Mouse (Mus musculus) WW6 (cell line): ENCODE data around the gene Gm28374.

Source experiments
- DNase-seq: peaks from one replicate; pipeline ENCODE4 v3.0.0-alpha.2; 2013; ENCODE audit warnings: low read depth, low spot score

Gene Gm28374

GRCm38 (mm10) chr19:6085417-6085879, 3.4 kb upstream of the Gm28374 start:
- peak; percentile 65 for DNase-seq

GRCm38 (mm10) chr19:6084478-6085248, 2.6 kb upstream of the Gm28374 start, which contains the start of the genes Zfpl1 and Cdca5:
TSS of gene Zfpl1 (minus strand) at chr19:6084956.
TSS of gene Cdca5 (plus strand) at chr19:6084983.
- peak; percentile 98 for DNase-seq

GRCm38 (mm10) chr19:6079983-6080480, 2.0 kb downstream of the Gm28374 start, which contains the start of gene Tmem262:
TSS of gene Tmem262 (plus strand) at chr19:6080033.
- no peak for DNase-seq

- DNase-seq: peak; percentile 72
Measured at GRCm38 (mm10) chr19:6076564-6077393, 5.3 kb downstream of the Gm28374 start, which contains the start of gene Vps51. TSS of gene Vps51 (minus strand) at chr19:6077231.

- DNase-seq: no peak
Measured at GRCm38 (mm10) chr19:6073889-6074288, 8.2 kb downstream of the Gm28374 start.

GRCm38 (mm10) chr19:6071261-6071660, 10.8 kb downstream of the Gm28374 start:
- DNase-seq: no peak

GRCm38 (mm10) chr19:6070571-6071250, 11.3 kb downstream of the Gm28374 start:
- DNase-seq: no peak

GRCm38 (mm10) chr19:6069851-6070250, 12.2 kb downstream of the Gm28374 start:
- no peak for DNase-seq

GRCm38 (mm10) chr19:6068951-6069350, 13.1 kb downstream of the Gm28374 start:
- no peak for DNase-seq

GRCm38 (mm10) chr19:6067724-6068415, 14.2 kb downstream of the Gm28374 start, which contains the start of gene Tm7sf2:
TSS of gene Tm7sf2 (minus strand) at chr19:6068373.
- DNase-seq: peak; percentile 78

GRCm38 (mm10) chr19:6067011-6067723, 14.9 kb downstream of the Gm28374 start:
- DNase-seq: peak; percentile 84

GRCm38 (mm10) chr19:6066571-6066970, 15.5 kb downstream of the Gm28374 start:
- no peak for DNase-seq

- no peak for DNase-seq
Measured at GRCm38 (mm10) chr19:6063081-6063480, 19.0 kb downstream of the Gm28374 start.

GRCm38 (mm10) chr19:6062418-6062817, 19.6 kb downstream of the Gm28374 start:
- no peak for DNase-seq

- DNase-seq: no peak
Measured at GRCm38 (mm10) chr19:6061641-6062302, 20.3 kb downstream of the Gm28374 start.

- DNase-seq: peak; percentile 75
Measured at GRCm38 (mm10) chr19:6061021-6061533, 21.0 kb downstream of the Gm28374 start, which contains the start of gene Znhit2. TSS of gene Znhit2 (plus strand) at chr19:6061192.

- DNase-seq: no peak
Measured at GRCm38 (mm10) chr19:6058966-6059365, 23.1 kb downstream of the Gm28374 start.

GRCm38 (mm10) chr19:6058513-6058912, 23.5 kb downstream of the Gm28374 start:
- no peak for DNase-seq
